Mouse (Mus musculus): ENCODE measurements around the gene Arg2.
"Not testable (repeated sequence)": the region's sequence is repeated elsewhere in the genome, so short reads cannot be mapped to it uniquely, and the experiment has no call there.

Arg2 gene

GRCm38 (mm10) chr12:79171269-79171995 is 40.9 kb downstream of the Arg2 start:
- DNase-seq = no peak

DNA sequence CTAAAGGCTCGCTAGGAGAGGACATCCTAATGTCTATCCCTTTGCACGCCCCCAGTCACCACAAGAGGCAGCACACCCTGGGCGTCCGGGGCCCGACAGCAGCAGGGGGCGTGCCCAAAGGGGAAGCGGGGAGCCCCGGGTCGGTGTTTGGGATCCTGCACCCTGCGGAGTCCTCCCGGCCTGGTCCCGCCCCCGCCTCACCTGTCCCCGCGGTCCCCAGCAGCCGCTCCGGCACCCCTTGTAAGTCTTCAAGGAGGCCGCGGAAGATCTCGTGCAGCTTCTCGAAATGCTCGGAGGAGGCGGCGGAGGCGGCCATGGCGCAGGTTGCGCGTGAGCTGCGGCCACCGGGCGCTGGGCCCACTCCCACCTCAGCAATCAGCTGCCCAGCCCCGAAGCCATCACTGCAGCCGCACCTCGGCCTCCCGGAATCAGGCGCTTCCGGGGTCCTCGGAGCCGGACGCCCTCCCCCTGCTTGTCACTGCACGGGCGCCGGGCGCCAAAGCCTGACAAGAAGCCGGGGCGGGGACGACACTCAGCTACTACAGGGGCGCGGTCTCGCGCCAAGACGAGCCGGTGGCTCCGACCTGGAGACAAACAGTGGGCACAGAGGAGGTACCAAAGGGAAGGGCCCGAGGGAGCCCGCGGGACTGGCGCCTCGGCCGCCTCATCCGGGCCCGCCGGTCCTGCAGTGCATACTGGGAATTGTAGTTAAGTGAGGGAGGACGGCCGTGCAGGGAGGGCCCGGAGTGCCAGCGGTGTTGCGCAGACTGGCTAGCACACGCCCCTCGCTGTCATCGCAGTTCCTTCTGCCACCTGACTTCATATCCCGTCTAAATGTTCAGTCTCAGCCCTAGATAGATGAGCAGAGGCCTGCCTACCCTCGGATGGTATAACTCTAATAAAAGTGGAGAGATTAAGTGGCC is 41.7 kb downstream of the Arg2 start, which contains the start of gene Vti1b:
TSS of gene Vti1b (minus strand) at position 649 of the 923 bp plus-strand sequence.
- DNase-seq = peak; percentile 89 to 95

DNA sequence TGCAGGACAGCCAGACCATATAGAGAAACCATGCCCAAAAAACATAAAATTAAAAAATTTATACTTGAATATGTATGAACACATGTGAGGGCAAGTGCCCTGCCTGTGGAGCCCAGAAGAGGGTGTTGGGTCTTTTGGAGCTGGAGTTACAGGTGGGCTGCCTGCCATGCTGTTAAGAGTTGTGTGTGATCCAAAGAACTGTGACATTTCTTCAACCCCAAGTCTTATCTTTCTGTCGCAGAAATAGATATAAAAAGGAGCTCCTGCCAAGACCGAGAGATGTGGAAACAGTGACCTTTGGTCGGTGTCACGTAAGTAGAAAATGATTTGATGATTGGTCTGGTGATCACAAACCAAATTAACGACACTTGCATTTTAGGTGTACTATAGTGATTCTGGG is 43.1 kb downstream of the Arg2 start:
- DNase-seq = no peak

- no peak for DNase-seq
These were observed 45.4 kb downstream of the Arg2 start for GRCm38 (mm10) chr12:79175998-79176397.

- DNase-seq = not testable (repeated sequence)
These were observed 54.6 kb downstream of the Arg2 start for GRCm38 (mm10) chr12:79185160-79185559.

DNA sequence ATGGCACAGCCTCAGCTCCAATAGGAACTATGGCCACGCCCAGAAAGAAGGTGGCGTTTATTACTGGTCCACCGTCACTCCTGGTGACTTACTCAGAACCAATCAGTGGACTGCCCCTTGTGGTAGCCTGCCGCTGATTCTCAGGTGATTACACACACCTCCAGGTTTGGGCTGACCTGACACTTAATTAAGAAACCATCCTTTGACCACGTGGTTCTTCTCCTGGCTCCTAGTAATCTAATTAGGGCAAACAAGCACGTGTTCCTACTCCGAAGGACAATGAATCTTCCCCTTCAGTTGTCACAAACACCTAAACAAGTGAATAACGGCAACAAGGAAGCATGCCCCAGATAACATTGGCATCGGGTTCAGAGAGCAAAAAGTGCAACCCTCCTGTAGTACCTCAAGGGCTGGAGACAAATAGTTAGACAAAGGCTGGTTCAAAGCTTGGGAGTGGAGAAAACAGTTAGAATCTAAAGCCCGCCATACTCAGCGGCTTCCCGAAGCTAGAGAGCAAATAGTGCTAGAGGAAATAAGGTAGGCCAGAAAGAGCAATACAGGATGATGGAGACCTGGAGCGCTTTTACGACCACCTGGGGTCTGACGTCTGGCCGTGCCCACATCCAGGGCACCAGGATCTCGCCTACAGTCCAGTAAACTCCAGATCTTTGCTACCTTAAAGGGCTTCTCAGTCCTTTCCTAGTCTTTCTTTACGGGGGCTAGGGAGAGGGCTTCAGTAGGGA is 60.5 kb downstream of the Arg2 start:
- DNase-seq = peak; percentile 71 to 80

- DNase-seq = peak; percentile 77 to 79
These were observed 61.1 kb downstream of the Arg2 start for GRCm38 (mm10) chr12:79191701-79192100.

DNA sequence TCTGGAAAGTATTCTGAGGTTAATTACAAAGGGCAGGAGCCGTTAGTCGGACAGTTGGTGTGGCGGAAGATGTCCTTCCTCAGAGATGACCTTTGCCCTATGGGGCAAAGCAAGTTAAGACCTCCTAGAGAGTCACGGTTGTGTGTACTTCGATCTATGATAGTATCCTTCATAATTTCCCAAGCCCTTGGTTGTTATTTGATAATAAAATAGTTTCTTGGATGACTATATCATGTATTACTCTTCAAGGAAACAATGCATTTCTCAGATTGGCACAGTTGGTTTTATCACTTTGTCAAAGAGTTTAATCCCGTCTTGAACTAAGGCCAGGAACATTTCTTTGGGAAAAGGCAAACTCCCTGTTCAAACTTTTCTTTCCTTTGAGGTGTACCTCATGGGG is 61.6 kb downstream of the Arg2 start, which contains the start of gene Rdh11:
TSS of gene Rdh11 (minus strand) at position 101 of the 400 bp plus-strand sequence.
- DNase-seq = no peak

- peak; percentile 77 to 87 for DNase-seq
These were observed 62.9 kb downstream of the Arg2 start for GRCm38 (mm10) chr12:79193441-79193840.

DNA sequence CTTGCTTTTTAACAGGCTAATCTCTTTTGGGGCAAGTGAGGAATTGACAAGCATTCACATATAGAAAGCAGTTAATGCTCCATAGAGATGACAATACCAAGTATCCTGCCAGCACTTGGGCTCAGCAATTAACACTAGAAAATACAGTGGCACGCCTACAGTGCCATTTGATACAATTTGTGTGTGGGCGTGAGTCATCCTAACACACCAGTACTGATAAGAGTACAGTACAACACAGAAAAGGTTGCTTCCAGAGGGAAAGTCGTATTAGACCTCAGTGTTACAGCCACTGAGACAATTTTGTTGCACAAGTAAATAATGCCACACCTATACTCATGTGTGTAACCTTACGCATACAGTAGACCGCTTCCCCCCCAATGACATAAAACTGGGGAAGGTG is 66.5 kb downstream of the Arg2 start:
- no peak for DNase-seq

DNA sequence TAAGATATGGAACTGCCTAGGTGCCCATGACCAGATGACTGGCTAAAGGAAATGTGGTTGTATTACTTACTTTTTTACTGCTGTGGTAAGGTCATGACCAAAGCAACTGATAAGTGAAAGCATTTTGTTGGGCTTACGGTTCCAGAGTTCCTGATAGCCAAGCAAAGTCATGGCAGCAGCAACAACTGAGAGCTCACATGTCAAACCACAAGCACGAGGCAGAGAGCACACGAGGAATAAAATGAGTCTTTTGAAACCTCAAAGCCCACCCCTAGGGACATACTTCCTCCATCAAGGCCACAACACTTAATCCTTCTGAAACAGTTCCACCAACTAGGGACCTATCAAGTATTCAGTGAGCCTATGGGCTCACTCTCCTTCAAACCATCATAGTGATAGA is 71.3 kb downstream of the Arg2 start:
- no peak for DNase-seq

Data from kidney, postnatal 25 days (tissue).